Mouse (Mus musculus): ENCODE data around the gene Psmb6.
"Not testable (repeated sequence)": the region's sequence is repeated elsewhere in the genome, so short reads cannot be mapped to it uniquely, and the experiment has no call there.

Gene Psmb6

DNA sequence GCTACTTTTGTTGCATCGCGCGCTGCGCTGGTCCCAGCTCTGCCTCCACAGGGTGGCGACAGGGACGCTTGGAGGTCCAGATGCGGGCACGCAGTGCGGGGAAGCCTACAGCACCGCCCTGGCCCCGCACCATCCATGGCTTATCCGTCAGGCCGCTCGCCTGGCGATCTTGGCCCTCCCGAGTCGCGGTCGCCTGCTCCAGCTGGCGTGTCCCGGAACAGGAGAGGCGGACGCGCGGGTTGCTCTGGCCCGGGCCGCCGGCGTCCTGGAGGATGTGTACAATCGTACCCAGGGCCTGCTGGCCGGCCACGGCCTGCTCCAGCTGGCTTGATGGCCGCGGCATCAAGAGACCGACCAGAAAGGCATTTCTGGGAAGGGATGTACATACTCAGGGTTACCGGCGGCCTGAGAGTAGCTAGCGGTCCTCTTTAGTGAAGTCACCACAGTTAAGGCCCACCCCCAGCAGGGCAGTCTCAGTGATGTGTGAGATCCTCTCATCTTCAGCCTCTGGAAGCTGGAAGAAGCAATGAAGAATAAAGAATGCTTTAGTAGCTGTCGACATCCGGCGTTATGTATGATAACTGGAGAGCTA lies 4.9 kb upstream of the Psmb6 start:
- in situ Hi-C loops (cut with MboI): no loop called here

DNA sequence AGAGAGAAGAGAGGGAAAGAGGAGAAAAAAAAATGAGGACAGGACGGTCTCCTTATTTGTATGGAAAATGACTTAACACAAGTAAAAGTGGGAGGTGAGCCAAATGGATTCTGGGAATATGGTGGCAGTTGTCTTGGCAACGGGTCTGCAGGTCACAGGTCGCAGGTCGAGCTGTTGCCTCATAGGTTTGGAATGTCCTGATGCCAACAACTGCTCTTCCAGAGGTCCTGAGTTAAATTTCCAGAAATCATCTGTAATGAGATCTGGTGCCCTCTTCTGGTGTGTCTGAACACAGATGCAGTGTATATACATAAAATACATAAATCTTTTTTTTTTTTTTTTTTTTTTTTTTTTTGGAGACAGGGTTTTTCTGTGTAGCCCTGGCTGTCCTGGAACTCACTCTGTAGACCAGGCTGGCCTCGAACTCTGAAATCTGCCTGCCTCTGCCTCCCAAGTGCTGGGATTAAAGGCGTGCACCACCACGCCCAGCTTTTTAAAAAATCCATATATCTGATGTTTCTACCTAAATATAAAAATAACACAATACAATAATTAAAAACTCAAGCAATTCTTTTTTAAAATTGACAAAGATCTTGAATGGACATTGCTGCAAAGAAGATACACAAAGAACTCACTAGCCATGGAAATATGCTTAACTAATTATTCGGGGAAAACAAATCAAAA lies 1.7 kb upstream of the Psmb6 start:
- in situ Hi-C loops (cut with MboI): not testable (repeated sequence)

DNA sequence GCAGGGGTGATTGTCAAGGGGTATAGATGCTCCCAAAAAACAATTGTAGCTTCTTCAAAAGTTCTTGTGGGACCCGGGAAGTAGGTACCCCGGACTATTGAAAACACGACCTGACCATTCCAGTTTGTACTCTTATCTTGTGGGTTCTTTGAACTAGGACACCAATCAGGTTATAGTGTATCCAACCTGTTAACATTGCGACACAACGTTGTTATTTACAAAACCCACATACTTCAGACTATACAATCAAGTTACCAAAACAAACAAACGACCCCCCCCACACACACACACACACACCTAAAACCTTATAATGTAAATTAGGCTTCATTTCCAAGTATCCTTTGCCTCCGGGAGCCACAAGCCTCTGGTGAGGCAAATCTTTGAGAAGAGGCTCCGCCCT lies 385 bp upstream of the Psmb6 start:
- in situ Hi-C loops (cut with MboI): no loop called here

DNA sequence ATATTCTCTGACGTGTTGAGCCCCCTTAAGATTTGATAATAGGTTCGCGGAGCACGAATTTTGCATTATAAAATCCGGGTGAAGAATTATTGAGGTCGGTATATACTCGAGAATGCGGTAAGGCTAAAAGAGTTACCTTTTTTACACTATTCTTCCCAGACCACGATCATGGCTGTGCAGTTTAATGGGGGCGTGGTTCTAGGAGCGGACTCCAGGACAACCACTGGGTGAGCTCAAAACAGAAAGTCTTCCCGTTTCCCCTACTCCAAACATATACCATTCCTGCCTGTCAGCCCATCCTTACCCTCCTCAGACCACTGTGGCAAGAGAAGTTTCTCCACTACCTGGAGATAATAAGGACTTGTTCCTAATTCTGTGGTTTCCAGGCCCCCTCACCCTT lies 559 bp downstream of the Psmb6 start:
- in situ Hi-C loops (cut with MboI): no loop called here

DNA sequence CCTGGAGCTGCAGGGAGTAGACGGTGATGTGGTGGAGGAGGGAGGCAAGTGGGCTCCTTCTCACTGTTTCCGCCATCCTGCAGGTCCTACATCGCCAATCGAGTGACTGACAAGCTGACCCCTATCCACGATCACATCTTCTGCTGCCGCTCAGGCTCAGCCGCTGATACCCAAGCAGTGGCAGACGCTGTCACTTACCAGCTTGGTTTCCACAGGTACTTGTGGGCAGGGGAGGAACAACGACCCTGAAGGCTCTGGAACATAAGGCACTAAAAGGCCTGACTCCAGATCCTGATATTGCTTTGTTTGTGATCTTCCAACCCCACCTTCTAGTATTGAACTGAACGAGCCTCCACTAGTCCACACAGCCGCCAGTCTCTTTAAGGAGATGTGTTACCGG lies 1.0 kb downstream of the Psmb6 start:
- in situ Hi-C loops (cut with MboI): no loop called here

DNA sequence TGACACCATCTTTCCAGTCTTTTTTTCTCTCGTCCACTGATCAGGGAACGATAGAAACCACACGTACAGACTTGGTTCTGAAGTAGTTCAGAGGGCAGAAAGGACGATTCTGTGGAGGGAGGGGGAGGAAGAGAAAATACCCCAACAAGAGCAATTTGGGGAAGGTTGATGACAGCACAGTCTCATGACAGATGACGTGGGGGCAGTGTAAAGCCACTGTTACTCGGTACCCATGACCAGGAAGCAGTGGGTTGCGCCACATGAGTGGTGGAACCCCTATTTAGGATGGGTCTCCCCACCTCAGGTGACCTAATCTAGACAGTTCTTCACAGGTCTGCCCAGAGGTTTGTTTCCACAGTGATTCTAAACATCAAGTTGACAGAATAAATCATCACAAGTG lies 3.4 kb downstream of the Psmb6 start:
- in situ Hi-C loops (cut with MboI): no loop called here

DNA sequence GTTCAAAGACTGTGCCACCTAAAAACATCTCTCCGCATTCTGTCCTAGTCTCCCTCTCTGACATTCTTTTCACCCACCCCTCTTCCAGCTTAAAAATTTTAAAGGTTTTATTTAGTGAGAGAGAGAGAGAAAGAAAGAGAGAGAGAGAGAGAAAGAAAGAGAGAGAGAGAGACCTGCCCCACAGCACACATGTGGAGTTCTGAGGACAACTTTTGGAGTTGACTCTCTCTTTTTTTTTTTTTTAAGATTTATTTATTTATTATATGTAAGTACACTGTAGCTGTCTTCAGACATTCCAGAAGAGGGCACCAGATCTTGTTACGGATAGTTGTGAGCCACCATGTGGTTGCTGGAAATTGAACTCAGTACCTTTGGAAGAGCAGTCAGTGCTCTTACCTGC lies 5.9 kb downstream of the Psmb6 start:
- in situ Hi-C loops (cut with MboI): not testable (repeated sequence)

DNA sequence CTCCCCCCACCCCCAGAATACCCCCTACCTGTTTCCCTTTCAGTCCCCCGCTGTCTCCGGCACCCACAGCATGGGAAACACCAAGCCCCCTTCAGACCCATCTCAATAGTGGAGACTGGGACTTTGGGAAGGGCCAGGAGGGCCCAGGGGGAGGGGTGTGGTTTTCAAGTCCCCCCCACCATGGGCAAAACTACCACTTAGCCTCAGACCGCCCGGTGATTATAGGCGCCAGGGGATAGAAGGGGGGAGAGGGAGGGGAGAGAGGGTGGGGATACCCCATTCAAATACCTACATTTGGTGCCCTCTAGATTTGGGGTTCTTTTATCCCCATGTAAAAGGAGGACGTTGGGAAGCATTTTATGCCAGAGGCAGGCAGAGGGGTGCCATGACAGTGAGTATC lies 7.7 kb downstream of the Psmb6 start, which contains the start of gene Gm40193:
TSS of gene Gm40193 (minus strand) at position 101 of the 400 bp plus-strand sequence.
- in situ Hi-C loops (cut with MboI): no loop called here

DNA sequence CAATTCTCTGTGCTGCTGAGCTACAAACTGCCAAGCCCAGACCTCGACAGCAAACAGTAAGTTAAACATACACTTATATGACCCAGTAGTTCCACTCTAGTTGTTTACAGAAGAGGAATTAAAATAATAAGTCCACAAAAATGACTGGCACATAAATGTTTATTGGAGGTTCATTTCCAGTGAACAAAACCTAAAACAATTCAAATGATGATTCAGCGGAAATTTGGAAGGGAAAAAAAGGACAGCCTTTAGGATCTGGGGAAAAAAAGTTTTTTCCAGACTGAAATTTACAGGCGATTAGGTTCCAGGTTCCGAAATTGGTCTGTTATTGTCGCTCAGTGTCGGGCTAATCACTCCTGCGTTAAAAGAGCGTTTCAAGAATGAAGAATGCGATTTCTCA lies 14.3 kb downstream of the Psmb6 start:
- in situ Hi-C loops (cut with MboI): no loop called here

DNA sequence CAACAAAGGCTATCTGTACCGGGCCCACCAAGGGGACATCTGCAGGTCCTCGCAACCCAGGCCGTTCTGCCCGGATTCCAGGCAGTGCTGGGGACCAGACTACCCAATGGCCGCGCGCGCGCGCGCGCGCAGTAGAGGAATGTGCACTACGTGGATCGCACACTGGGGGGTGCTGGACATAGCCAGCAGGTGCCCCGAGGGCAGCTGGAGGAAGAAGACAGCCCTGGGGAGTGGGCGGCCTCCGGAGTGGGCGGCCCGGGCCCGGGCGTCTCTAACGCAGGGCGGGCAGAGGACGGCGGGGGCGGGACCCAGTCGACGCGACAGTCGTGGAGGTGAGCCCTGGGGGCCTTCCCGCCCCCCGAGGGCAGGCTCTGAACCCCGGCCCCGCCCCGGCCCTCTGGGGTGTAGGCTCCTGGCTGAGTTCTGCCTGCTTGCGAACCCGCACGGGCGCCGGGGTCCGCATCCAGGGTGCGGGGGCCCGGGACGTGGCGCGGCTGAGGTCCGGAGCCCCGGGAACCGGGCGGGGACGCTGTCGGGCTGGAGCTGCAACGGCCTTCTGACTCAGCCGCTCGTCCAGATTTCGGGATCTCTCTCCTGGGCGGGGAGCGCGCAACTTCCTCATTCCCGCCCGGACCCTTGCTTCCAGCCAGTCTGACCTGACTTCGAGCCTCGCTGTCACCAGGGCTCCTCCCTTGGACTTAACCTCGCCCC lies 14.9 kb downstream of the Psmb6 start, which contains the start of gene Pld2:
TSS of gene Pld2 (plus strand) at position 188 of the 711 bp plus-strand sequence.
- in situ Hi-C loops (cut with MboI): no loop called here

DNA sequence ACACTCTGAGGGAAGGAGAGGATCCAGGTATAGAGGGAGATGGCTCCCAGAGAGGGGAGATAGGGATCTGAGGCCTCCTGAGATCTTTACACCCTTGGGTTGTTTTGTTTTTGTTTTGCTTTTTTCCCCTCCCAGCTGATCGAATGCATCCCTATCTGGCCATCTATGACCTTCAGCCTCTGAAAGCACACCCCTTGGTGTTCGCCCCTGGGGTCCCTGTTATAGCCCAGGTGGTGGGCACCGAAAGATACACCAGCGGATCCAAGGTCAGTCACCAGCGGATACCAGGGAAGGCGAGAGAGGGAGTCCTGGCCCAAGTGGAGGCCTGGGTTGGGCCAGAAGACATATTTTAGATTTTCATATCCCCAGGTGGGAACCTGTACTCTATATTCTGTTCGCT lies 15.8 kb downstream of the Psmb6 start:
- in situ Hi-C loops (cut with MboI): no loop called here

DNA sequence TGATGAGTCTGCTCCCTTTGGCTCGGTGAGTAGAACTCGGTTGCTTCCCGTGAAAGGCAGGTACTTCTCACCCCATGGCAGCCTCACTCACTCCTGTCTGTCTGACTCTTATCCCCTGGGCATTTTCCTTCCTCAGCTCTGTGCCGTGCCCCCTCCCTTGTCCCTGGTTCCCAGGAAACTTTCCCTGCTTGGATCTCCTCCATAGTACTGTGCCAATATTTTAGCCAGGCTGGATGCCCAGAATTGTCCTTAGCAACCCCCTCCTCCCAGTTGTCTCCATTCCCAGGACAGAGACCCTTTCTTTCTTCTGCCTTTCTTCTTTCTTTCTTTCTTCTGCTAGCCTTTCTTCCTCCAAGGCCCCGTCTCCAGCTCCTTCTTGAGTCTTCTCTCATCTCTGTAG lies 16.2 kb downstream of the Psmb6 start:
- in situ Hi-C loops (cut with MboI): no loop called here

DNA sequence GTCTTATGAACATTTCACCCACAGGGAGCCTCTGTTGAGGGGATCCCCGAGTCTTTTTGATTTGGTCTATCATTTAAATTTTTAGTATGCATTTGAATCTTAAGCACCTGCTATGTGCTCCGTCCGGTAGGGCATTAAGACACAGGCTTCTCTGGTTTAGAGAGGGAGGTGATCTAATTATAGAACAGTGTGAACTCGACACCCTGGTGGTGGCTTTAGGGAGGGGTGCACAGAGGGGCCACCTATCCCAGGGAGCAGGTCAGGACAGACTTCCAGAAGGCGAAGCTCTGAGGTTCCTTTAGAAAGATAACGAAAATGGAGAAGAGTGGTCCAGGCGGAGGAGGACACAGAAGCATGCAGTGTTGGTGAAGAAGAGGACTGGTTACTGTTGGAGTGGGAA lies 19.3 kb downstream of the Psmb6 start:
- in situ Hi-C loops (cut with MboI): no loop called here

DNA sequence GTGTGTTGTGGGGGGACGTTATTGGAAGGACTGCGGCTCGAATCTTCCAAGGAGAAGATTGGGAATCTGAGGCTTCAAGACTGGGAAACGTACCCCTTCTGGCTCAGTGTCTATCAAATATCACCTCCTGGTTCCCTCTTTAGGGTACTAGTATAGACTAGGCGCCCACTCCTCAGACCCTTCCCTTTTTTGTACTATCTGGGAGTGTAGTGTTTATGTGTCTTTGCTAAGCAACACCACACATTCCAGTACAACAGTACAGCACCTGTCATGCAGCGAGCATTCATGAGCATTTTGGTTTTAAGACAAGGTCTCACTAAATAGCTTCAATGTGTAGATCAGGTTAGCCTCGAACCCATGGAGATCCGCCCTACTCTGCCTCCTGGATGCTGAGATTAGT lies 26.4 kb downstream of the Psmb6 start:
- in situ Hi-C loops (cut with MboI): no loop called here

DNA sequence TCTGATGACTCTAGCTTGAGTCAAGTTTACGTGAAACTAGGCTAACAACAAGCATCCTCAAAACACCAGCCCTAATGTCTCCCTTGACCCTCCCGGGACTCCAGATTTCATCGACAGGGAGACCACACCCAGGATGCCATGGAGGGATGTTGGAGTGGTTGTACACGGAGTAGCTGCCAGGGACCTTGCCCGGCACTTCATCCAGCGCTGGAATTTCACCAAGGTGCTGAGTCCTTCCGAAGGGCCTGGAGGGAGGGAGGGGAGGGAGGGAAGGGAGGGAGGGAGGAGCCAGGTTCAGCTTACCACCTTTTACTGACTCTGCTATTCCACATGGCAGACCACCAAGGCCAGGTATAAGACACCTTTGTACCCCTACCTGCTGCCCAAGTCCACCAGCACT lies 28.8 kb downstream of the Psmb6 start:
- in situ Hi-C loops (cut with MboI): no loop called here

DNA sequence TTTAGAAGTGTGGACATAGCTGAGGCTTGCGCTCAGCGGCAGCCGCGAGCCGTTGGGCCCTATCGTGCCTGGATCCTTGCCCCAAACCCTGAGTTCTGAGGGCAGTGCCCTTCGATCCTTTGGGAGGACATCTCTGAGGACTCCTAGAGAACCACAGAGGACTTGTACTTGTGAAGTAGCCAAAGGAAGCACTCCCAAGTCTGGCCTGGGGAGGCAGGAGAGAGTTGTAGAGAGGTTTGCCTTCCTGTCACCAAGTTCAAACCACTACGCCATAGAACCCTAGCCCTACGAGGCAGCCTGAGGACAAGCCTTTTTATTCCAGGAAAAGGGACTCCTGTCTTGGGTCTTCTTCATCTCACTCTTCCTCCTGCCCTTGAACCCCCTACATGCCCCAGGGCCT lies 32.4 kb downstream of the Psmb6 start:
- in situ Hi-C loops (cut with MboI): no loop called here

DNA sequence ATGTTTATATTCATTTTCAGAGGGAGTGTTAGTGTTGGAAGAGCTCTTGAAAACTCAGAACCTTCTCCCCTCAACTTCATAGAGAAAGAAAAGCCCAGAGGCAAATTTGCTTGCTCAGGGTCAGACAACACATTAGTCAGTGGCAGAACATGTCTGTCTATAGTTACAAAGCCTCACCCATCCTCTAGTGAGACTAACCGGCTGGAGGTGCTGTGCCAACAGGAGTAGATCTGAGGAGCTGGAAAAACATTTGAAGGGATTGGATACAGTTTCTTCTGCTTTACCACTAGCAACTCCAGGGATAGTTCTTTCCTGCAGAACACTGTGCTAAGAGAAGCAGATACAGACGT lies 36.7 kb downstream of the Psmb6 start:
- in situ Hi-C loops (cut with MboI): no loop called here

DNA sequence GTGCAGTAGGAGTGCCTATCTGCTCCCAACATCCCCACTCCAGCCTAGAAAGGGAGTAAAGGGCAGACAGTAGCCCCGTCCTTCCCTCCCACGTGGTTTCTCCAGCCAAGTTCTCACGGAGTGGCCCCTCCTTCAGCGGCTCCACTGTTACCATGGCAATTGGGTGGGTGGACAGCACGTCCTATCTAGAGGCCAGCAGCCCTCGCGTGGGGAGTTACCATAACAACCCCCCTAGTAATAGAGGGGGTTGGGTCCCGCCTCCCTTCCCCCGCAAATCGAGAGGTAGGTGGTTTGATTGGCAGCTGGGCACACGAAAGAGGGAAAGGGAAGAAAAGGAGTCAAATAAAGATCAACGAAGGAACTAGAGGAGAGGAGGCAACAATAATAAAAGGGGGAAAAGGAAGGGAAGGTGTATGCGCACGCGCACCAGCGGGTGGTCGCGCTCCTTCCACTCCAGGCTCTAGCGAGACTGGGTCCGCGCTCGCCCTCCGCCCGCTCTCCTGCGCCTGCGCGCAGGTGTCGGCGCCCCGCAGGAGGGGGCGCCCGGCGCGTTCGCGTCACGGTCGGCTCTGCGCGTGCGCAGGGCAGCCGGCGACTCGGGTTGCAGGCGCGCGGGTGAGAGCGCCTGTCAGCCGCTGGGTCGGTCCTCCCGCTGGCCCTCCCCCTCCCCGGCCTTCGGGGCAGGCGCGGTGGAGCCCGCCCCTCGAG lies 37.3 kb downstream of the Psmb6 start, which contains the start of gene Mink1:
TSS of gene Mink1 (plus strand) at position 595 of the 708 bp plus-strand sequence.
- in situ Hi-C loops (cut with MboI): no loop called here

DNA sequence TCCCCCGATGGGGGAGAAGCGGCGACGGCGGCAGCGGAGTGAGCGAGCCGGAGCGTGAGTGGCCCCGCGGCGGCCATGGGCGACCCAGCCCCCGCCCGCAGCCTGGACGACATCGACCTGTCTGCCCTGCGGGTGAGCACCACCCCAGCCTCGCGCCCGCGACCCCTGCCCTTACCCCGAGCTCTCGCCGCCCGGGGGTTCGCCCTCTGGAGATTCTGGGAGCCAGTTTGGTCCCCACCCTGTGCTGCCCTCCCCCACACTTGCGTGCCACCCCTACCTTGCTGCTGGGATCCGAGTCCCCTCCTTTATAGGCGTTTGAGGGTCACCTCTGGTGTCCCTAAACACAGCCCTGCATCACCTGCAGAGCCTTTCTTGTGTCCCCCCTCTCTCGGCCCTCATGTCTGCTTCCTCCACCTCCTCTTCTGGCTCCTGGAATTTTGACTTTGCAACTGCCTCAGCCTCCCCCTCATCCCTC lies 37.9 kb downstream of the Psmb6 start:
- in situ Hi-C loops (cut with MboI): no loop called here

DNA sequence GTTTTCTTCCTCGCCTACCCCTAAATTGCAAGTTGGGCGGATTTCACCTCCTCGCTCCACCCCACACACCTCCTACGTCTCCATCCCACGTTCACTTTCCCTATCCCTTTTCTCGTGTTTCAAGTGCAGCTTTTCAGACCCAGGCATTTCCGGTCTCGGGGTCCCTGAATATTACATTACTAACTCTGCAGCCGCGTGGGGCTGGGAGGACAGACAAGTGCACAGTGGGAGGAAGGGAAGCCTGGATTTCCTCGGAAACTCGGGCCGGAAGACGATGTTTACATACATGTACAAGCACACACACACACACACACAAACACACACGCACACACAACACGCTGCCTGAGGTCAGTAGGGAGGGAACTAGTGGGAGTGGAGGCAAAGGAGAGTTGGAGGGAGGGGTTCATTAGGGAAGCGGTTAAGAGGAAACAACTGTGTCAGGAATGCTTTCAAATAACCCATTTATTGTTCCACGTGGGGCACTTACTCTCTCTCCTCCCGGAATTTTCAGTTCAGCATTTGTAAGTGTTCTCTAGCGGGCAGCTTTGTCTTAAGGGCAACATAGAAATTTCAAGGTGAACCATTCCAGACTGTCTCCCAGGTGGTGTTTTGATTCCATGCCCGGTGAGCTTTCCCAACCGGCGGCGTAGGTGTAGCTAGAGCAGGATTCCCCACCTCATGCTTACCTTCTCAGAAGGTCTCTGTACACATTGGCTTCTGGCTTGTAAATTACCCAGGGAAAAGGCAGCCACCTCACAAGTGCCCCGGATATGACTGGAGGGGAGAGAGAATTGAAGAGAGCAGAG lies 38.5 kb downstream of the Psmb6 start:
- in situ Hi-C loops (cut with MboI): no loop called here

DNA sequence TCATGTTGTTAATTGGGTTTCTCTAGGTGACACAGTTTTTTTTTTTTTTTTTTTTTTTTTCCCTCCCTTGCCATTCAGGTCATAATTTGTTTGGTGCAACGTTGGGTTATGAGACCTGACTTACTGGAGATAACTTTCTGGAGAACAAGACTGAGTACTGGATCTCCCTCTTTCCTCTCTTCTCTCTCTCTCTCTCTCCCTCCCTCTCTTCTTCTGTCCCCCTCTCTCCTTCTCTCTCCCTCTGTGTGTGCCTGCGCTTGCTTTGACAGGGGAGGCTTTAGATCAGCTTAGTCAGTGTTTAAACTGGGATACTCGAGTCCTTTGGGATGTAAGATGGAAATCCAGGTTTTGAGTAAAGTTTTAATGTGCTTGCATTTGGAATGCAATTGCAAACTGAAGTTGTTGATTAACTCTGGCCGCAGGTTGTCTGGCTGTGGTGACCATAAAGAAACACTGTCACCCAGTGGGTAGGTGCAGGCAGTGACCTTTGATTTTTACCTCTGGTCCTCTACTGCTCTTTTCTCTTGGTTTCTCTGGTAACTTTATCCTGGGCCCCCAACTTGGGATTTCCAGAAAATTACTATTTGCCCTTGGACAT lies 39.2 kb downstream of the Psmb6 start:
- in situ Hi-C loops (cut with MboI): no loop called here

All from mature B cell (primary cell).